Mouse (Mus musculus) urinary bladder, postnatal 36 days (tissue): ENCODE results near the gene Tpm1.

Experiments used
- DNase-seq, 2 experiments: peaks; one replicate each; pipeline ENCODE4 v3.0.0; 2022; ENCODE audit warnings: low spot score in 2 of 2, mixed read lengths in 1 of 2

Tpm1 gene

GRCm38 (mm10) chr9:67046881-67047605 is 2.2 kb downstream of the Tpm1 start:
- no peak for DNase-seq

- no peak for DNase-seq
These were observed 3.1 kb downstream of the Tpm1 start for GRCm38 (mm10) chr9:67045966-67046602.

DNA sequence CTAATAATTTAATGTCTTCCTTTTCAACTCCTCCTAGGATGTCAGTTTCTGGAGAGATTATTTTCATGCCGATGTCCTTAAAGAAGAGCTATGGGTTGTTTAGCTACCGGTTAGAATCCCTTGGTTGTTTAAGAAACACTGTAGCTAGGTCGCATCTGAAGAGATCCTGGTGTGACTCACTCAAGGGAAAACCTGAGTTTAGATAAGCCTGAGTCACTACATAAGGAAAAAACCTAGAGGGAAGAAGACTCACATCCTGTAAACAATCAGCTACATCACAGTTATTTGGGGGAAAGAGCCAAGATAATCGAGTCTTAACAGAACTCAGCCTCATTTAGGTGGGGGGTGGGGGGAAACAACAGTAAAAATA is 3.9 kb downstream of the Tpm1 start:
- DNase-seq = no peak

DNA sequence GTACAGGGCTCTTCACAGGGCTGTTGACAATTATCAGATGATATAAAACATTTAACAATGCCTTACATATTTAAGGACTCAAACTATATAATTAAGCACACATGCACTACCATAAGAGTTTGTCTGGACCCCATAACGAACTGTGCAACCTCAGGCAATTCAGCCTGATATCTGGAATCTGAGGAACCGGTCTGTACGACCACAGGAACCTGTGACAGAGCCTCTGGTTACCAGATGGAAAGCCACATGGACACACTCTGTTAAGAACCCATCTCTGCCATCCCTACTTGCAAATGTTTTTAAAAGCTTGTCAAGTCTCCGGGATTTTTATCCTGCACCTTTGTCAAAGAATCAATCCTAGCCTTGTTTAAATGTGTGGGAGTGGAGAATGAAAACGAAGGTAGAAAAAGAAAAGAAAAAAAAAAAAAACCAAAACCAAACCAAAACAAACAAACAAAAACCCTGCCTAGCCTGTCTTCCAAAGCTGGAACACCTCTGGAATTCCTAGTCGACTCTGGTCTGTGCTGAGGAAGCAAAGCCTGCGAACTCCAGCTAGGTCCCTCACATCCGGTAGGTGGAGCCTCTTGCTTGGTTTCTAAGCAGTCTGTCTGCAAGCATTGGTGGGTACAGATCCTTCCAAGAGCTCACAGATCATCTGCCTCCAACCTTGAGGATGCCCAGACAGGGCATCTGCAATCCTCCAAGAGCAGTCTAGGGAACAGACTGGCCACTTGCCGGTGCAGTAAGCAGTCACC is 4.5 kb downstream of the Tpm1 start:
- peak; percentile 46 to 59 for DNase-seq

- DNase-seq = peak; percentile 98 to 99
These were observed 5.7 kb downstream of the Tpm1 start for GRCm38 (mm10) chr9:67043231-67044199.

- DNase-seq = no peak
These were observed 6.4 kb downstream of the Tpm1 start for GRCm38 (mm10) chr9:67042813-67043207.

- no peak for DNase-seq
These were observed 7.1 kb downstream of the Tpm1 start for GRCm38 (mm10) chr9:67041840-67042812.

DNA sequence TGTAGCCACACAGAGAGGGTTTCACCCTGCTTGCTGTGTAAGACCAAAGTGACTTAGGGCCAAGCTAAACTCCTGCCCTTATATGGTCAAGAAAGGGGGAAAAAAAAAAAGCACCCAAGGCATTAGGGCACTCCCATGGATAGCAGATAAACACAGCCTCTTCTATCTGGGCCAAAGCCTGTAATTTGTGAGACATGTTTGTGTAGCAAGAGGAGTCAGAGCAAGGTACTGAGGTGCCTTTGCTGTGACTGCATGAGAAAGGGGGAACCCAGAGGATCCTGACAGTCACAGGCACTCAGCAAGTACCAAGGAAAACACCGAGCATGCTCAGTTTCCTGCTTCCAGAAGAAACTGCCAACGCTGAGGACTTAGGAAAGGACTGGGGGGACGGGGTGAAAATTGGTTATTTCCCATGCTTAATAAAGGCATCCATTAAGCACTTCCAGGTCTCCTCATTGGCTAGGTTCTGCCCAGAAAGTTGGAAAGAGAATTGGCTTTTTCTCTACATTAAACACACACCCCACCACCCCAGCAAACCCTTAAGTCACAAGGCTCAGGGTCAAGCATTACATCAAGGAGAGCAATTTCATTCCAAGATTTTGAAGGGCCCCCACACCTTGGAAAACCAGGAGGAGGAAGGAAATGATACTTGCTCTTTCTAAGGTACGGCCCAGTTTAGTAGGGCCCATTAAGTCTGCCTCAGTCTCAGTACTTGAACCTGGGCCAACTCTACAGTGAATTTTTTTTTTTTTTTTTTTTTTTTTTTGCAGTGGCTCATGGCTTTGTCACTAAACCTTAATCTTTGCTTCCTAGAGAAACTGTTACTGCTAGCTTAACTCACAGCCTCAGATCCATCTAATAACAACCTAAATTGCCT is 8.0 kb downstream of the Tpm1 start:
- no peak for DNase-seq

- no peak for DNase-seq
These were observed 9.3 kb downstream of the Tpm1 start for GRCm38 (mm10) chr9:67039867-67040266.

GRCm38 (mm10) chr9:67038686-67039085 is 10.5 kb downstream of the Tpm1 start:
- no peak for DNase-seq

- no peak for DNase-seq
These were observed 11.5 kb downstream of the Tpm1 start for GRCm38 (mm10) chr9:67037666-67038065.

GRCm38 (mm10) chr9:67036527-67037118 is 12.6 kb downstream of the Tpm1 start:
- no peak for DNase-seq

DNA sequence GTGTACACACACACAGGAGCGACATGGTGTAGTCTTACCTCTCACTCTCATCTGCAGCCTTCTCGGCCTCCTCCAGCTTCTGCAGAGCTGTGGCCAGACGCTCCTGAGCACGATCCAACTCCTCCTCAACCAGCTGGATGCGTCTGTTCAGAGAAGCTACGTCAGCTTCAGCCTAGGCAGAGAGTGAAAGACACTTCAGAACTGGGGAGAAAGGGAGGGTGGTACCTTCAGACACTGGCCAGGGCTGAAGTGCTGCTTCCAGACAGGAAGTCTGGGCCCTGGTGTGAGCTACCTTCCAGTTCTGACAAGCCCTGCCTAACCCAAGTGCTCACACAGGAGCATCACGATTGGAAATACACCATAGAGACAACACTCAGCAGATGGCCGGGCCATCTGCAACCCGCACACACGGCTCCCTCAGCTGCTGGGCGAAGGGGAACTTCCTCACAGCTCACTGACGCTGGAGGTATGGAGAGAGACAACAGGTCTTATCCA is 13.2 kb downstream of the Tpm1 start:
- DNase-seq = peak in 1 of 2 experiments; percentile 29

DNA sequence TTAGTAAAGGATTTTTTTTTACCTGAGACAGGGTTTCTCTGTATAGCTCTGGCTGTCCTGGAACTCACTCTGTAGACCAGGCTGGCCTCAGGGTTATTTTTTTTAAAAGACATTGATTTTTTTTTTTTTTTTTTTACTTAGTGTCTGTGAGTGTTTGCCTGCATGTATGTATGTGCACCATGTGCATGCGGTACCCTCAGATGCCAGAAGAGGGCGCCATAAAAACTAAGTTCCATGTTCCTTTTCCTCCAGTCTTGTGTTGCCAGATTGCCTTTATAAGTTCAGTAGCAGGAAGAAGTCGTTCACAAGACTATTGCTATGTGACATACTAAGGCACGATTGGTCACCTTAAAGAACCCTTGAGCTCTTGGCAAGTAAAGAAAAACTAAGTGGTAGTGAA is 14.5 kb downstream of the Tpm1 start:
- no peak for DNase-seq

DNA sequence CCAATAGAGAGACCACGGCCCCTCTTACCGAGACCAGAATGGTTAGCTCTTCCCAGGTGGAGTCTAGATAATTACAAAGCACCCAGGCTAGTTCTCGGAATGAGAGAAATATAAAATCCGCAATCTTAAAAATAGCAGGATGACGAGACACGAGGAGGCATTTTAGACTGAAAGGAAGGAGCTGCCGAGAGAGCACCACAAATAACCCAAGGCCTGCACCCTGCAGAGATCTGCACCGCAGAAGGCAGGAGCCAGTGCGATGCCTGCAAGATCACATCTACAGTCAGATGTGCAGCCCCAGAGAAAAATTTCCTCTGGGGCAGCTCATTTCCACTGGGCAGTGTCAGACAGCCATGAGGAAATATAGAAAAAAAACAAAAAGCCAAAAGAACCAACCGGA is 16.2 kb downstream of the Tpm1 start:
- DNase-seq = no peak

DNA sequence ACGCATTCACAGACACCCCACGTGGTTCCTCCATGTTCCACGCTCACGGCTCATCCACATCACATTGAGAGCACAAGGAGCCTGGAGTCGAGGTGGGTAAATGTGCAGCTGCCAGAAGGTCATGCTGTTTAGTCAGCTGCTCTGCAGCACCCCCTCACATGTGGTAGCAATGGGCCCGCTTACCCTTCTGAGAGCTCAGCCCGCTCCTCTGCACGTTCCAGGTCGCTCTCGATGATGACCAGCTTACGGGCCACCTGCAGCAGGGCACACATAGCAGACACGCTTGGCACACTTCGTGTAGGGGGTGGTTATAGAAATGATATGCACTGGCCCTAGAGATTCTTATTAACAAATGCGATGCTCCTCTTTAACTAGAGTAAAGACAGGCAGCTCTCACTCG is 16.6 kb downstream of the Tpm1 start:
- no peak for DNase-seq

GRCm38 (mm10) chr9:67029518-67029917 is 19.7 kb downstream of the Tpm1 start:
- no peak for DNase-seq

- DNase-seq = no peak
These were observed 20.3 kb downstream of the Tpm1 start for GRCm38 (mm10) chr9:67028929-67029328.
